Mouse (Mus musculus) heart, embryonic 14.5 days (tissue): ENCODE data around the gene Klk11. TPM values are rescaled to one million over a fixed set of nuclear protein-coding genes. Genes with fewer than 3 reads are reported as not detected.
A peak's percentile ranks its signal among the peaks of the same experiment; 100 is the strongest.

Experiments used
- ATAC-seq: fragments of 200-750 bp; cut with Nextera tagmentation; 2 replicates; pipeline ENCODE4 v1.8.0; 2017; ENCODE audit warnings: low read depth, moderate TSS enrichment; ENCODE audit not compliant: insufficient number of reproducible peaks, insufficient read depth, low FRiP score
- H3K27ac ChIP-seq, 2 experiments: fragments of 200-500 bp in 1 of 2; fragments of 300-500 bp in 1 of 2; sonication (generic) in 1 of 2; replicated peaks in 1 of 2; 2 replicates each; pipeline ENCODE4 v1.5.1; 2012 to 2014; ENCODE audit warnings: low read depth in 2 of 2, low read length in 2 of 2, control low read depth in 1 of 2, mild to moderate bottlenecking in 1 of 2, mixed read lengths in 1 of 2; ENCODE audit not compliant: control insufficient read depth in 1 of 2, insufficient read depth in 1 of 2
- H3K27me3 ChIP-seq: fragments of 300-500 bp; sonication (generic); 2 replicates; pipeline ENCODE4 v1.6.1; 2014; ENCODE audit warnings: mild to moderate bottlenecking, low read length, control low read depth; ENCODE audit not compliant: control insufficient read depth, insufficient read depth
- H3K36me3 ChIP-seq: fragments of 300-500 bp; sonication (generic); 2 replicates; pipeline ENCODE4 v1.6.1; 2014; ENCODE audit warnings: mild to moderate bottlenecking, control low read depth, low read length, mixed read lengths; ENCODE audit not compliant: control insufficient read depth, insufficient read depth
- H3K4me1 ChIP-seq, 2 experiments: fragments of 200-500 bp in 1 of 2; fragments of 300-500 bp in 1 of 2; sonication (generic) in 1 of 2; 2 replicates each; pipeline ENCODE4 v1.6.1; 2012 to 2014; ENCODE audit warnings: low read length in 2 of 2, control low read depth in 1 of 2, mixed read lengths in 1 of 2; ENCODE audit not compliant: control insufficient read depth in 2 of 2, insufficient read depth in 2 of 2
- H3K4me2 ChIP-seq: fragments of 300-500 bp; sonication (generic); 2 replicates; pipeline ENCODE4 v1.6.1; 2014; ENCODE audit warnings: mild to moderate bottlenecking, low read length
- H3K4me3 ChIP-seq, 2 experiments: fragments of 200-500 bp in 1 of 2; fragments of 300-500 bp in 1 of 2; sonication (generic) in 1 of 2; 2 replicates each; pipeline ENCODE4 v1.5.1; 2012 to 2014; ENCODE audit warnings: low read length in 2 of 2, mild to moderate bottlenecking in 2 of 2, control low read depth in 1 of 2, low read depth in 1 of 2, moderate library complexity in 1 of 2; ENCODE audit not compliant: control insufficient read depth in 1 of 2, insufficient read depth in 1 of 2
- H3K9ac ChIP-seq: fragments of 300-500 bp; sonication (generic); 2 replicates; pipeline ENCODE4 v1.6.1; 2014; ENCODE audit warnings: mild to moderate bottlenecking, low read length
- H3K9me3 ChIP-seq: fragments of 300-500 bp; sonication (generic); 2 replicates; pipeline ENCODE4 v1.6.1; 2016; ENCODE audit warnings: low read length, control low read depth; ENCODE audit not compliant: control insufficient read depth
- WGBS: fragments of 180-500 bp; shearing (Covaris S2); extraction: QIAGEN DNeasy Blood & Tissue Kit; methylation state at CpG from one replicate; pipeline ENCODE4 v1.1.7; 2014; 5-methylcytosine and 5-hydroxymethylcytosine counted together
- polyA plus RNA-seq: library from polyadenylated mRNA; unstranded; fragments of >200 nt; fragmentation: Nextera tagmentation; extraction: Ambion mirVana; gene quantifications from 2 replicates; pipeline ENCODE4 v1.2.1, GENCODE M21; 2014

Klk11 gene
- polyA plus RNA-seq, 1 experiment from 2014 or later, result not detected

GRCm38 (mm10) chr7:43796355-43796754 lies 22.0 kb downstream of the Klk11 start:
- H3K9ac ChIP-seq, result no peak overlapping the region

GRCm38 (mm10) chr7:43797333-43797769 lies 22.9 kb downstream of the Klk11 start, which contains the start of gene Klk8:
TSS of gene Klk8 (plus strand) at chr7:43797577.
- Histone ChIP-seq H3K27ac (no peak within 1 kb of the TSS), H3K4me1 (peaks cover 9 to 11% of the 10 kb centered on the region in 2 experiments; a peak in 2 of 4 replicates), H3K27me3 (peaks cover 28% of the 10 kb centered on the region), H3K36me3 (no peaks in the 10 kb centered on the region), H3K4me2 (peak within 1 kb of the TSS; percentile 83), H3K4me3 (peak within 1 kb of the TSS; percentile 57 to 64), H3K9ac (peak within 1 kb of the TSS; percentile 51), H3K9me3 (no peaks in the 10 kb centered on the region)
- WGBS, result under 1% methylated on average over 28 of the region's 28 CpGs
- no peak for ATAC-seq

More at GRCm38 (mm10) chr7:43796355-43796754, 22.0 kb downstream of the Klk11 start:
- Histone ChIP-seq H3K4me3 (peak overlapping the region; percentile 57 to 64), H3K4me1 (peaks cover 9 to 11% of the 10 kb centered on the region in 2 experiments; a peak in 2 of 4 replicates), H3K27ac (no peak overlapping the region), H3K4me2 (peak overlapping the region; percentile 83), H3K36me3 (no peaks in the 10 kb centered on the region), H3K9me3 (no peaks in the 10 kb centered on the region), H3K27me3 (peaks cover 28% of the 10 kb centered on the region)
- 8% methylated on average over 8 of the region's 8 CpGs for WGBS
- no peak; the same call in 1 of the 2 replicates for ATAC-seq

- H3K27ac ChIP-seq, result no peak overlapping the region
- no peaks in the 10 kb centered on the region for H3K36me3 ChIP-seq
- peak overlapping the region; percentile 51; the same call in 1 of the 2 replicates for H3K9ac ChIP-seq
- H3K4me2 ChIP-seq, result peak overlapping the region; percentile 83
- no peaks in the 10 kb centered on the region for H3K9me3 ChIP-seq
- WGBS, result 32% methylated on average over 13 of the region's 13 CpGs
- peak overlapping the region; percentile 57 to 64 for H3K4me3 ChIP-seq
- ATAC-seq, result 0 out of 2 replicates have a peak, but pooled peaks have one; percentile 18
- H3K27me3 ChIP-seq, result peaks cover 28% of the 10 kb centered on the region
- H3K4me1 ChIP-seq, result peaks cover 9 to 11% of the 10 kb centered on the region in 2 experiments; a peak in 2 of 4 replicates
Observed at GRCm38 (mm10) chr7:43797844-43798462, 23.5 kb downstream of the Klk11 start.

- H3K4me1 ChIP-seq, result peaks cover 9 to 11% of the 10 kb centered on the region in 2 experiments; a peak in 2 of 4 replicates
- 73% methylated on average over 7 of the region's 7 CpGs for WGBS
- H3K4me2 ChIP-seq, result no peak overlapping the region
- peaks cover 28% of the 10 kb centered on the region for H3K27me3 ChIP-seq
- H3K27ac ChIP-seq, result no peak overlapping the region
- no peak for ATAC-seq
- H3K36me3 ChIP-seq, result no peaks in the 10 kb centered on the region
- H3K9ac ChIP-seq, result no peak overlapping the region
- no peak overlapping the region for H3K4me3 ChIP-seq
- H3K9me3 ChIP-seq, result no peaks in the 10 kb centered on the region
Observed at GRCm38 (mm10) chr7:43799876-43800275, 25.5 kb downstream of the Klk11 start.

GRCm38 (mm10) chr7:43810994-43811393 lies 36.6 kb downstream of the Klk11 start, which contains the start of gene Klk7:
TSS of gene Klk7 (plus strand) at chr7:43811294.
- Histone ChIP-seq H3K27ac (no peak within 1 kb of the TSS), H3K36me3 (no peaks in the 10 kb centered on the region), H3K27me3 (no peaks in the 10 kb centered on the region), H3K4me2 (no peak within 1 kb of the TSS), H3K9ac (no peak within 1 kb of the TSS), H3K4me3 (no peak within 1 kb of the TSS), H3K9me3 (no peaks in the 10 kb centered on the region), H3K4me1 (no peaks in the 10 kb centered on the region)
- 36% methylated on average over 5 of the region's 5 CpGs for WGBS
- ATAC-seq, result no peak

- no peak for ATAC-seq
- Histone ChIP-seq H3K27ac (no peak overlapping the region), H3K9me3 (no peaks in the 10 kb centered on the region), H3K4me2 (no peak overlapping the region), H3K36me3 (no peaks in the 10 kb centered on the region), H3K4me3 (no peak overlapping the region), H3K4me1 (no peaks in the 10 kb centered on the region), H3K27me3 (no peaks in the 10 kb centered on the region), H3K9ac (no peak overlapping the region)
- WGBS, result 74% methylated on average over 7 of the region's 7 CpGs
Observed at GRCm38 (mm10) chr7:43815211-43815610, 40.8 kb downstream of the Klk11 start.

GRCm38 (mm10) chr7:43816746-43817145 lies 42.3 kb downstream of the Klk11 start:
- Histone ChIP-seq H3K36me3 (no peaks in the 10 kb centered on the region), H3K27me3 (no peaks in the 10 kb centered on the region), H3K4me2 (no peak overlapping the region), H3K9me3 (no peaks in the 10 kb centered on the region), H3K27ac (no peak overlapping the region), H3K4me3 (no peak overlapping the region), H3K4me1 (no peaks in the 10 kb centered on the region), H3K9ac (no peak overlapping the region)
- no peak for ATAC-seq
